13 mouse cellular contexts compared by ENCODE assay signal in the genomic region with DNA sequence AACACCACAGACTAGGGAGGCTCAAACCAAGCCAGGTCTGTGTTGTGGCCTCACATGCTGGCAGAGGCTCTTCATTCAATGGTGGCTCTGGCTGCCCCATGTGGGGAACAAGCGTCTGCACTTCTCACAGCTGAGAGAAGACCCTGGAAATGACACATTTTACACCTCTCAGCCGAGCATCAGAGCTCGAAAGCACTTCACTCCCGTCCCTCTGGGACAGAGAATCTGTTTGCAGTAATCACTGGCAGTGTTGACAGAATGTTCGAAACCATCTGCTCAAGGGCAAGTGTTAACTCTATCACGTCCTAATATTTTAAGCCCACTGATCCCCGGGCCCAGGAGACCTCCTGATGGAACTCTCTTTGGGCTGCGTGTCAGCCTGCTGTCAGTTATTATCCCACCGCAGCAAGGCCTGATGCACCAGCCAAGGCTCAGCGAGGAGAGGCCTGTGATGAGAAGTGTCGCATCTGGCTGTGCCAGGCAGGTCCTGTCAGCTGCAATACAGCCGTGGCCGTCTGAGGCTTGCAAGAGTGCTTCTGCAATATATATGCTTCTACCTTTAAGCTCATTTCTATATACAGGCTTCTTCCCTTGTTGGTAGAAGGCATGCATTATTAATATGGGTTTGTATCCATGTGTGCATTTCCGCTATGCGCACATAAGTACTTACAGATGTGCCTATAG.
DNase-seq lines count a peak whose midpoint lies in the region; ATAC-seq and TF ChIP-seq lines count a peak whose summit lies in the region.
"Had no signal": no experiment of that assay in that cellular context is flagged by ENCODE, and none has a peak within 500 bp of the region (broad histone marks: within the 10 kb centered on the region; RNA-seq: fewer than 3 reads in every experiment).

No protein-coding gene starts in this region.

- no peaks in the 10 kb centered on the region for H3K36me3 ChIP-seq in neural tube, embryonic 11.5 days (ENCODE audit: control insufficient read depth, insufficient read depth, low read length)
- H3K36me3 ChIP-seq in hindbrain, embryonic 13.5 days = no peaks in the 10 kb centered on the region
- H3K36me3 ChIP-seq in midbrain, embryonic 12.5 days = no peaks in the 10 kb centered on the region
- H3K36me3 ChIP-seq in stomach, postnatal 0 days (ENCODE audit: control insufficient read depth, insufficient read depth, low read length) = no peaks in the 10 kb centered on the region
- H3K36me3 ChIP-seq: heart, embryonic 15.5 days had no signal

- TF ChIP-seq CTCF in stomach, postnatal 0 days (IDR thresholded peaks at IDR 0.05; ENCODE audit: low read depth) = no peak

- TF ChIP-seq EP300 in stomach, postnatal 0 days (optimal IDR thresholded peaks at IDR 0.05) = no peak

- WGBS in neural tube, embryonic 11.5 days = 35% methylated on average over 15 of the region's 15 CpGs
- 30% methylated on average over 15 of the region's 15 CpGs for WGBS in hindbrain, embryonic 13.5 days
- 33% methylated on average over 15 of the region's 15 CpGs for WGBS in midbrain, embryonic 12.5 days
- WGBS in stomach, postnatal 0 days = 33% methylated on average over 15 of the region's 15 CpGs

- H3K9ac ChIP-seq in neural tube, embryonic 11.5 days (ENCODE audit: low read length) = no peak overlapping the region
- H3K9ac ChIP-seq in hindbrain, embryonic 13.5 days = 0 out of 2 replicates have a peak overlapping the region, but pooled peaks have one; percentile 2
- 0 out of 2 replicates have a peak overlapping the region, but pooled peaks have one; percentile 4 for H3K9ac ChIP-seq in midbrain, embryonic 12.5 days (replicated peaks)
- H3K9ac ChIP-seq in stomach, postnatal 0 days (ENCODE audit: low read length) = no peak overlapping the region
- H3K9ac ChIP-seq: heart, embryonic 15.5 days had no signal

- DNase-seq in neural tube, embryonic 11.5 days (ENCODE audit: low spot score) = peak; percentile 62
- DNase-seq in neural tube, embryonic 10.5 days (ENCODE audit: extremely low spot score, low spot score) = no peak
- DNase-seq in kidney, postnatal 36 days = no peak
- no peak for DNase-seq in stomach, postnatal 0 days (ENCODE audit: low spot score)
- no peak for DNase-seq in heart, postnatal 14 days
- DNase-seq in frontal cortex, postnatal 25 days (ENCODE audit: low spot score in 2 of 2) = no peak
- DNase-seq: gastrocnemius, postnatal 10 days; kidney, adult 9 months; lung, postnatal 36 days had no signal

- H3K4me1 ChIP-seq in neural tube, embryonic 11.5 days (ENCODE audit: control insufficient read depth, insufficient read depth, low read length) = no peaks in the 10 kb centered on the region; the same call in 1 of the 2 replicates
- peaks cover 26% of the 10 kb centered on the region for H3K4me1 ChIP-seq in hindbrain, embryonic 13.5 days (replicated peaks)
- peaks cover 30% of the 10 kb centered on the region for H3K4me1 ChIP-seq in midbrain, embryonic 12.5 days
- no peaks in the 10 kb centered on the region for H3K4me1 ChIP-seq in stomach, postnatal 0 days (replicated peaks; ENCODE audit: control insufficient read depth, insufficient read depth)
- H3K4me1 ChIP-seq: heart, embryonic 15.5 days had no signal

- H3K4me2 ChIP-seq in neural tube, embryonic 11.5 days (ENCODE audit: low read depth) = no peak overlapping the region
- no peak overlapping the region for H3K4me2 ChIP-seq in hindbrain, embryonic 13.5 days
- no peak overlapping the region; the same call in 1 of the 2 replicates for H3K4me2 ChIP-seq in midbrain, embryonic 12.5 days (replicated peaks)
- no peak overlapping the region for H3K4me2 ChIP-seq in stomach, postnatal 0 days (replicated peaks; ENCODE audit: low read depth)
- H3K4me2 ChIP-seq: heart, embryonic 15.5 days; liver, embryonic 11.5 days had no signal

- H3K9me3 ChIP-seq in neural tube, embryonic 11.5 days (ENCODE audit: control insufficient read depth, low read length) = no peaks in the 10 kb centered on the region
- no peaks in the 10 kb centered on the region for H3K9me3 ChIP-seq in hindbrain, embryonic 13.5 days
- no peaks in the 10 kb centered on the region for H3K9me3 ChIP-seq in midbrain, embryonic 12.5 days
- no peaks in the 10 kb centered on the region for H3K9me3 ChIP-seq in stomach, postnatal 0 days (ENCODE audit: control insufficient read depth, low read length)
- H3K9me3 ChIP-seq: heart, embryonic 15.5 days had no signal

- H3K27ac ChIP-seq in neural tube, embryonic 11.5 days (ENCODE audit: low read depth, low read length) = no peak overlapping the region
- H3K27ac ChIP-seq in hindbrain, embryonic 13.5 days = 0 out of 2 replicates have a peak overlapping the region, but pooled peaks have one; percentile 36
- H3K27ac ChIP-seq in midbrain, embryonic 12.5 days (replicated peaks) = no peak overlapping the region
- no peak overlapping the region for H3K27ac ChIP-seq in stomach, postnatal 0 days (replicated peaks)
- H3K27ac ChIP-seq: heart, embryonic 15.5 days had no signal

- no peak; the same call in 1 of the 2 replicates for ATAC-seq in neural tube, embryonic 11.5 days (ENCODE audit: insufficient read depth, low FRiP score, low TSS enrichment)
- peak; percentile 71 for ATAC-seq in hindbrain, embryonic 13.5 days (ENCODE audit: low FRiP score)
- ATAC-seq in midbrain, embryonic 12.5 days (ENCODE audit: low FRiP score, low read depth) = peak; percentile 83
- ATAC-seq in stomach, postnatal 0 days (ENCODE audit: low FRiP score, low TSS enrichment) = no peak

- H3K4me3 ChIP-seq in neural tube, embryonic 11.5 days (ENCODE audit: low read depth, low read length) = no peak overlapping the region
- H3K4me3 ChIP-seq in hindbrain, embryonic 13.5 days = no peak overlapping the region
- no peak overlapping the region for H3K4me3 ChIP-seq in midbrain, embryonic 12.5 days
- no peak overlapping the region for H3K4me3 ChIP-seq in stomach, postnatal 0 days (ENCODE audit: low read depth, low read length)
- H3K4me3 ChIP-seq: heart, embryonic 15.5 days had no signal

- H3K27me3 ChIP-seq in neural tube, embryonic 11.5 days (ENCODE audit: control insufficient read depth, insufficient read depth, low read length) = no peaks in the 10 kb centered on the region
- H3K27me3 ChIP-seq in hindbrain, embryonic 13.5 days = peaks cover 22% of the 10 kb centered on the region
- H3K27me3 ChIP-seq in midbrain, embryonic 12.5 days = peaks cover 36% of the 10 kb centered on the region
- H3K27me3 ChIP-seq in stomach, postnatal 0 days (ENCODE audit: control insufficient read depth, insufficient read depth, low read length) = no peaks in the 10 kb centered on the region

- intact Hi-C loops in heart, postnatal 14 days (cut with DNase I) = no loop called here

Comparison
In these comparisons a context has a peak if more than half of its experiments do, and no peak if none do; other contexts are left out.
1. ATAC-seq: peak in hindbrain, embryonic 13.5 days (single experiment) and midbrain, embryonic 12.5 days (single experiment); none in neural tube, embryonic 11.5 days (single experiment) and stomach, postnatal 0 days (single experiment).
2. H3K9ac ChIP-seq: peak in hindbrain, embryonic 13.5 days (single experiment) and midbrain, embryonic 12.5 days (single experiment); none in neural tube, embryonic 11.5 days (single experiment) and stomach, postnatal 0 days (single experiment).